Mouse (Mus musculus) lung, embryonic 15.5 days (tissue): ENCODE data around the gene Sulf2. TPM values are rescaled to one million over a fixed set of nuclear protein-coding genes. Genes with fewer than 3 reads are reported as not detected.

Experiments used
- ATAC-seq: fragments of 200-750 bp; cut with Nextera tagmentation; 2 replicates; pipeline ENCODE4 v1.8.0; 2017; ENCODE audit warnings: moderate number of reproducible peaks, borderline replicate concordance; ENCODE audit not compliant: low FRiP score, low TSS enrichment; ENCODE audit errors: extremely low read depth
- H3K27ac ChIP-seq: fragments of 300-500 bp; sonication (generic); 2 replicates; pipeline ENCODE4 v1.5.1; 2015; ENCODE audit warnings: moderate library complexity, mild to moderate bottlenecking, inconsistent platforms
- H3K27me3 ChIP-seq: fragments of 300-500 bp; sonication (generic); 2 replicates; pipeline ENCODE4 v1.6.1; 2015; ENCODE audit warnings: inconsistent platforms
- H3K36me3 ChIP-seq: fragments of 300-500 bp; sonication (generic); 2 replicates; pipeline ENCODE4 v1.6.1; 2015; ENCODE audit warnings: inconsistent platforms
- H3K4me1 ChIP-seq: fragments of 300-500 bp; sonication (generic); 2 replicates; pipeline ENCODE4 v1.6.1; 2015; ENCODE audit warnings: inconsistent platforms
- H3K4me2 ChIP-seq: fragments of 300-500 bp; sonication (generic); 2 replicates; pipeline ENCODE4 v1.6.1; 2015; ENCODE audit warnings: inconsistent platforms, mild to moderate bottlenecking, moderate library complexity
- H3K4me3 ChIP-seq: fragments of 300-500 bp; sonication (generic); 2 replicates; pipeline ENCODE4 v1.5.1; 2015; ENCODE audit warnings: mild to moderate bottlenecking, inconsistent platforms
- H3K9ac ChIP-seq: fragments of 300-500 bp; sonication (generic); 2 replicates; pipeline ENCODE4 v1.6.1; 2015; ENCODE audit warnings: inconsistent platforms
- H3K9me3 ChIP-seq: fragments of 300-500 bp; sonication (generic); 2 replicates; pipeline ENCODE4 v1.6.1; 2016; ENCODE audit warnings: inconsistent platforms
- WGBS: fragments of 180-500 bp; shearing (Covaris S2); methylation state at CpG from one replicate; pipeline ENCODE4 v1.1.7; 2015; 5-methylcytosine and 5-hydroxymethylcytosine counted together
- polyA plus RNA-seq: library from polyadenylated mRNA; unstranded; fragments of >200 nt; fragmentation: Nextera tagmentation; extraction: Ambion mirVana; gene quantifications from 2 replicates; pipeline ENCODE4 v1.2.1, GENCODE M21; 2015

Gene Sulf2
- polyA plus RNA-seq, 1 experiment from 2014 or later, result 40.2 TPM

GRCm38 (mm10) chr2:166145031-166145430 is 10.4 kb downstream of the Sulf2 start:
- peaks cover 24% of the 10 kb centered on the region for H3K4me1 ChIP-seq
- 85% methylated on average over 8 of the region's 8 CpGs for WGBS
- no peak overlapping the region for H3K9ac ChIP-seq
- H3K4me3 ChIP-seq, result no peak overlapping the region
- H3K27ac ChIP-seq, result no peak overlapping the region
- peaks cover 11% of the 10 kb centered on the region; the same call in 1 of the 2 replicates for H3K27me3 ChIP-seq
- ATAC-seq, result no peak
- H3K36me3 ChIP-seq, result no peaks in the 10 kb centered on the region
- no peak overlapping the region for H3K4me2 ChIP-seq
- H3K9me3 ChIP-seq, result no peaks in the 10 kb centered on the region

- no peak overlapping the region for H3K4me3 ChIP-seq
- H3K27ac ChIP-seq, result no peak overlapping the region
- no peak overlapping the region for H3K9ac ChIP-seq
- ATAC-seq, result no peak
- no peak overlapping the region for H3K4me2 ChIP-seq
- H3K36me3 ChIP-seq, result no peaks in the 10 kb centered on the region
- H3K4me1 ChIP-seq, result peaks cover 20% of the 10 kb centered on the region
- H3K9me3 ChIP-seq, result no peaks in the 10 kb centered on the region
- WGBS, result 84% methylated on average over 5 of the region's 5 CpGs
- peaks cover 11% of the 10 kb centered on the region; the same call in 1 of the 2 replicates for H3K27me3 ChIP-seq
Measured at GRCm38 (mm10) chr2:166143871-166144270, 11.6 kb downstream of the Sulf2 start.

- peaks cover 9% of the 10 kb centered on the region for H3K4me1 ChIP-seq
- 52% methylated on average over 19 of the region's 19 CpGs for WGBS
- H3K27ac ChIP-seq, result no peak overlapping the region
- peaks cover 10% of the 10 kb centered on the region; the same call in 1 of the 2 replicates for H3K27me3 ChIP-seq
- H3K9ac ChIP-seq, result no peak overlapping the region
- H3K9me3 ChIP-seq, result no peaks in the 10 kb centered on the region
- H3K4me2 ChIP-seq, result no peak overlapping the region
- no peaks in the 10 kb centered on the region for H3K36me3 ChIP-seq
- no peak for ATAC-seq
- no peak overlapping the region for H3K4me3 ChIP-seq
Measured at GRCm38 (mm10) chr2:166142561-166143112, 12.8 kb downstream of the Sulf2 start.

GRCm38 (mm10) chr2:166141910-166142309 is 13.6 kb downstream of the Sulf2 start:
- H3K4me3 ChIP-seq, result no peak overlapping the region
- 75% methylated on average over 1 of the region's 1 CpGs for WGBS
- H3K36me3 ChIP-seq, result no peaks in the 10 kb centered on the region
- no peak for ATAC-seq
- peaks cover 9% of the 10 kb centered on the region for H3K4me1 ChIP-seq
- no peaks in the 10 kb centered on the region for H3K9me3 ChIP-seq
- no peak overlapping the region for H3K4me2 ChIP-seq
- H3K27ac ChIP-seq, result no peak overlapping the region
- no peak overlapping the region for H3K9ac ChIP-seq
- H3K27me3 ChIP-seq, result peaks cover 11% of the 10 kb centered on the region; the same call in 1 of the 2 replicates

GRCm38 (mm10) chr2:166141039-166141438 is 14.4 kb downstream of the Sulf2 start:
- H3K9me3 ChIP-seq, result no peaks in the 10 kb centered on the region
- H3K4me3 ChIP-seq, result no peak overlapping the region
- 92% methylated on average over 6 of the region's 6 CpGs for WGBS
- H3K27me3 ChIP-seq, result peaks cover 11% of the 10 kb centered on the region; the same call in 1 of the 2 replicates
- H3K4me1 ChIP-seq, result peaks cover 15% of the 10 kb centered on the region
- no peak overlapping the region for H3K4me2 ChIP-seq
- H3K27ac ChIP-seq, result no peak overlapping the region
- no peak for ATAC-seq
- H3K36me3 ChIP-seq, result no peaks in the 10 kb centered on the region
- H3K9ac ChIP-seq, result no peak overlapping the region

GRCm38 (mm10) chr2:166140427-166140826 is 15.0 kb downstream of the Sulf2 start:
- H3K4me1 ChIP-seq, result peaks cover 22% of the 10 kb centered on the region
- H3K36me3 ChIP-seq, result no peaks in the 10 kb centered on the region
- H3K27me3 ChIP-seq, result peaks cover 11% of the 10 kb centered on the region; the same call in 1 of the 2 replicates
- no peak overlapping the region for H3K4me3 ChIP-seq
- WGBS, result 49% methylated on average over 9 of the region's 9 CpGs
- H3K9ac ChIP-seq, result no peak overlapping the region
- no peaks in the 10 kb centered on the region for H3K9me3 ChIP-seq
- ATAC-seq, result no peak
- H3K4me2 ChIP-seq, result no peak overlapping the region
- H3K27ac ChIP-seq, result no peak overlapping the region

- Histone ChIP-seq H3K4me1 (peaks cover 23% of the 10 kb centered on the region), H3K27me3 (peaks cover 11% of the 10 kb centered on the region; the same call in 1 of the 2 replicates), H3K9ac (no peak overlapping the region), H3K9me3 (no peaks in the 10 kb centered on the region), H3K27ac (no peak overlapping the region), H3K36me3 (no peaks in the 10 kb centered on the region), H3K4me2 (no peak overlapping the region), H3K4me3 (no peak overlapping the region)
- WGBS, result 53% methylated on average over 1 of the region's 1 CpGs
- no peak for ATAC-seq
Measured at GRCm38 (mm10) chr2:166138308-166138707, 17.2 kb downstream of the Sulf2 start.

- H3K9me3 ChIP-seq, result no peaks in the 10 kb centered on the region
- no peak overlapping the region for H3K4me3 ChIP-seq
- ATAC-seq, result no peak
- H3K4me2 ChIP-seq, result no peak overlapping the region
- 82% methylated on average over 4 of the region's 4 CpGs for WGBS
- peaks cover 15% of the 10 kb centered on the region for H3K4me1 ChIP-seq
- H3K36me3 ChIP-seq, result no peaks in the 10 kb centered on the region
- peaks cover 11% of the 10 kb centered on the region; the same call in 1 of the 2 replicates for H3K27me3 ChIP-seq
- no peak overlapping the region for H3K9ac ChIP-seq
- H3K27ac ChIP-seq, result no peak overlapping the region
Measured at GRCm38 (mm10) chr2:166137467-166137866, 18.0 kb downstream of the Sulf2 start.

GRCm38 (mm10) chr2:166135711-166136485 is 19.6 kb downstream of the Sulf2 start:
- Histone ChIP-seq H3K27me3 (peaks cover 7% of the 10 kb centered on the region; the same call in 1 of the 2 replicates), H3K4me1 (peaks cover 14% of the 10 kb centered on the region), H3K9ac (no peak overlapping the region), H3K4me2 (no peak overlapping the region), H3K27ac (no peak overlapping the region), H3K4me3 (no peak overlapping the region), H3K36me3 (no peaks in the 10 kb centered on the region), H3K9me3 (no peaks in the 10 kb centered on the region)
- ATAC-seq, result 0 out of 2 replicates have a peak, but pooled peaks have one; percentile 17
- 17% methylated on average over 16 of the region's 16 CpGs for WGBS

GRCm38 (mm10) chr2:166128756-166129155 is 26.7 kb downstream of the Sulf2 start:
- Histone ChIP-seq H3K9ac (no peak overlapping the region), H3K27me3 (no peaks in the 10 kb centered on the region), H3K9me3 (no peaks in the 10 kb centered on the region), H3K4me3 (no peak overlapping the region), H3K27ac (no peak overlapping the region), H3K36me3 (no peaks in the 10 kb centered on the region), H3K4me1 (peaks cover 3% of the 10 kb centered on the region; the same call in 1 of the 2 replicates), H3K4me2 (no peak overlapping the region)
- ATAC-seq, result no peak
- WGBS, result 90% methylated on average over 4 of the region's 4 CpGs

GRCm38 (mm10) chr2:166128032-166128431 is 27.4 kb downstream of the Sulf2 start:
- no peak overlapping the region for H3K4me2 ChIP-seq
- no peaks in the 10 kb centered on the region for H3K36me3 ChIP-seq
- H3K27me3 ChIP-seq, result no peaks in the 10 kb centered on the region
- no peak overlapping the region for H3K9ac ChIP-seq
- ATAC-seq, result no peak
- H3K9me3 ChIP-seq, result no peaks in the 10 kb centered on the region
- WGBS, result 85% methylated on average over 15 of the region's 15 CpGs
- H3K27ac ChIP-seq, result no peak overlapping the region
- peaks cover 3% of the 10 kb centered on the region; the same call in 1 of the 2 replicates for H3K4me1 ChIP-seq
- H3K4me3 ChIP-seq, result no peak overlapping the region

GRCm38 (mm10) chr2:166126343-166126742 is 29.1 kb downstream of the Sulf2 start:
- 63% methylated on average over 11 of the region's 11 CpGs for WGBS
- H3K36me3 ChIP-seq, result no peaks in the 10 kb centered on the region
- no peaks in the 10 kb centered on the region for H3K9me3 ChIP-seq
- no peak overlapping the region for H3K9ac ChIP-seq
- peaks cover 3% of the 10 kb centered on the region; the same call in 1 of the 2 replicates for H3K4me1 ChIP-seq
- no peak for ATAC-seq
- no peak overlapping the region for H3K27ac ChIP-seq
- H3K27me3 ChIP-seq, result no peaks in the 10 kb centered on the region
- H3K4me3 ChIP-seq, result no peak overlapping the region
- no peak overlapping the region for H3K4me2 ChIP-seq
